Mouse (Mus musculus) myocyte (in vitro differentiated cells): ENCODE data around the gene D230025D16Rik.

Source experiments
- CEBPB ChIP-seq: IDR thresholded peaks from 2 replicates; pipeline ENCODE4 v1.6.1; 2011; ENCODE audit warnings: mild to moderate bottlenecking, moderate library complexity; ENCODE audit not compliant: poor library complexity, insufficient read depth, severe bottlenecking
- E2F4 ChIP-seq: IDR thresholded peaks from one replicate; pipeline ENCODE4 v1.6.1; 2011; ENCODE audit warnings: mild to moderate bottlenecking, control low read depth, moderate library complexity; ENCODE audit not compliant: insufficient read depth
- MAX ChIP-seq: IDR thresholded peaks from one replicate; pipeline ENCODE4 v1.6.1; 2011; ENCODE audit warnings: low read depth, mild to moderate bottlenecking, control low read depth
- MYOD1 ChIP-seq, 3 experiments: IDR thresholded peaks; one replicate each; pipeline ENCODE4 v1.6.1; 2011; ENCODE audit warnings: control low read depth in 2 of 3, low read depth in 2 of 3, mild to moderate bottlenecking in 2 of 3, moderate library complexity in 1 of 3; ENCODE audit not compliant: insufficient read length in 2 of 3, control insufficient read depth in 1 of 3
- POLR2A ChIP-seq: IDR thresholded peaks from one replicate; pipeline ENCODE4 v1.6.1; 2011; ENCODE audit warnings: low read depth, mild to moderate bottlenecking, control low read depth, moderate library complexity; ENCODE audit not compliant: insufficient read length
- POLR2AphosphoS2 ChIP-seq: IDR thresholded peaks from one replicate; pipeline ENCODE4 v1.6.1; 2011; ENCODE audit warnings: low read depth, control low read depth; ENCODE audit not compliant: insufficient read length
- REST ChIP-seq: IDR thresholded peaks from one replicate; pipeline ENCODE4 v1.6.1; 2011; ENCODE audit warnings: mild to moderate bottlenecking, control low read depth, moderate library complexity; ENCODE audit not compliant: insufficient read depth, insufficient read length
- SRF ChIP-seq: IDR thresholded peaks from one replicate; pipeline ENCODE4 v1.6.1; 2011; ENCODE audit warnings: low read depth; ENCODE audit not compliant: control insufficient read depth, insufficient read length
- TCF12 ChIP-seq: IDR thresholded peaks from one replicate; pipeline ENCODE4 v1.6.1; 2011; ENCODE audit warnings: mild to moderate bottlenecking, control low read depth; ENCODE audit not compliant: poor library complexity, insufficient read depth, severe bottlenecking
- USF1 ChIP-seq: IDR thresholded peaks from one replicate; pipeline ENCODE4 v1.6.1; 2011; ENCODE audit warnings: low read depth, mild to moderate bottlenecking, control low read depth, moderate library complexity

- TF ChIP-seq POLR2A: no peak
- TF ChIP-seq CEBPB: peak; percentile 25; the same call in 1 of the 2 replicates
- no peak for TF ChIP-seq TCF12
- no peak for TF ChIP-seq MAX
- no peak for TF ChIP-seq REST
- TF ChIP-seq USF1: no peak
- TF ChIP-seq E2F4: no peak
- TF ChIP-seq MYOD1 (IDR thresholded peaks at IDR 0.05; ENCODE audit: control insufficient read depth in 1 of 3, insufficient read length in 2 of 3, low read depth in 2 of 3): no peak
- no peak for TF ChIP-seq POLR2AphosphoS2
- no peak for TF ChIP-seq SRF
Measured at GRCm38 (mm10) chr8:105225917-105226316, 972 bp downstream of the D230025D16Rik start.
